Mouse (Mus musculus) G1E (cell line): ENCODE measurements around the gene E130311K13Rik.

Experiments
- CTCF ChIP-seq: IDR thresholded peaks from 2 replicates; pipeline ENCODE4 v1.5.1; 2012; ENCODE audit warnings: low read depth, low read length, inconsistent platforms, mixed read lengths
- GATA2 ChIP-seq: IDR thresholded peaks from 2 replicates; pipeline ENCODE4 v1.6.1; 2012; ENCODE audit warnings: low read depth, low read length, inconsistent platforms, borderline replicate concordance
- POLR2AphosphoS5 ChIP-seq: IDR thresholded peaks from 2 replicates; pipeline ENCODE4 v1.6.1; 2012; ENCODE audit warnings: low read depth, low read length, inconsistent platforms; ENCODE audit not compliant: insufficient replicate concordance
- TAL1 ChIP-seq: conservative IDR thresholded peaks from 2 replicates; pipeline ENCODE4 v1.6.1; 2012; ENCODE audit warnings: low read depth, low read length, inconsistent platforms, mixed read lengths

- no peak for TF ChIP-seq CTCF
- TF ChIP-seq GATA2, result no peak
- TF ChIP-seq TAL1, result no peak
- no peak for TF ChIP-seq POLR2AphosphoS5
These were observed 9.7 kb upstream of the E130311K13Rik start for GRCm38 (mm10) chr3:63938928-63939327.
